Mouse (Mus musculus): ENCODE results near the gene AI481877.

- no peak for TF ChIP-seq POLR2A (IDR thresholded peaks at IDR 0.05; ENCODE audit: insufficient read depth, low read length)
- no peak for TF ChIP-seq CTCF (IDR thresholded peaks at IDR 0.05; ENCODE audit: low read depth, low read length)
- TF ChIP-seq EP300 (IDR thresholded peaks at IDR 0.05; ENCODE audit: insufficient read depth, low read depth, low read length) = no peak
These were observed 101.3 kb downstream of the AI481877 start for GRCm38 (mm10) chr4:59037525-59037924.
